Mouse (Mus musculus) kidney, adult 2 months (tissue): ENCODE data around the gene Rgma.

Experiments used
- CTCF ChIP-seq: fragments of 200-500 bp; conservative IDR thresholded peaks from 2 replicates; pipeline ENCODE4 v1.5.1; 2011; ENCODE audit warnings: low read depth, mild to moderate bottlenecking, control low read depth, low read length, moderate library complexity, mixed read lengths; ENCODE audit not compliant: insufficient read depth, insufficient read length
- POLR2A ChIP-seq: fragments of 200-500 bp; IDR thresholded peaks from one replicate; pipeline ENCODE4 v1.6.1; 2011; ENCODE audit warnings: low read depth, low read length, control low read depth

DNA sequence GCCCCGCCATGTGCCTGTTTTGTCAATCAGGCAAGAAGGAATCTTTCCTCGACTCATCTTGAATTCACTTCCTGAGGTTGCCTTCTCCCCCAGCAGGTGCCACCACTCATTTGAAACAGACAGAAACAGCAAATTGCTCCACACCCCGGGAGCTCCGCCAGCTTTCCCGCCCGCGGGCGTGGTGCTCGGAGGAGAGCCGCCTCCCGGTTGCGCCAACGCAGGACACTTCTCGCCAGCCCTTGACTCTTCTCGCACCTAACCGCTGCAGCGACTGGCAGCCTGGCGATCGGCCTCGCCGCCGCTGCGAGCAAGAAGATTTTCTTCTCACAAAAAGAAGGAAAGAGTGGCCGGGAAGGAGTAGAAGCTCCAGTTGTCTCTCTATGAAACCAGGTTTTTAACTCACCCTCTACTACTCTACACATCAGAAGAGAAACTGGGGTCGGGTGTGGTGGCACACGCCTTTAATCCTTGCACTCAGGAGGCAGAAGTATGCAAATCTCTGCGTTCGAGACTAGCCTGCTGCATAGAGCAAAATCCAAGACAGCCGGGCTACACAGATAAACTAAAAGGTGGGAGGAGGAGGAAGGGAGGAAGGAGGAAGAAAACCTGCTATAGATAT is 2.8 kb upstream of the Rgma start:
- TF ChIP-seq CTCF (no peak), POLR2A (no peak)
